Mouse (Mus musculus) midbrain, embryonic 10.5 days (tissue): ENCODE data around the gene Steap1. TPM values are rescaled to one million over a fixed set of nuclear protein-coding genes. Genes with fewer than 3 reads are reported as not detected.

Experiments used
- polyA plus RNA-seq: library from polyadenylated mRNA; unstranded; fragments of >200 nt; fragmentation: Nextera tagmentation; extraction: Ambion mirVana; gene quantifications from 2 replicates; pipeline ENCODE4 v1.2.1, GENCODE M21; 2016

Gene Steap1
- polyA plus RNA-seq, 1 experiment from 2014 or later = 7.8 TPM

Other genes with a start within 250 kb of the Steap1 start
- 34.7 and 35.4 TPM in 2 replicates for gene Cldn12, start 234.4 kb downstream of the Steap1 start, polyA plus RNA-seq
- 34.2 and 34.7 TPM in 2 replicates for gene Gtpbp10, start 189.8 kb downstream of the Steap1 start, polyA plus RNA-seq
- gene Gm8773, start 175.5 kb downstream of the Steap1 start, polyA plus RNA-seq = 2.9 and 3.8 TPM in 2 replicates
- gene Cfap69, start 85.1 kb downstream of the Steap1 start, polyA plus RNA-seq = 4.1 and 5.5 TPM in 2 replicates
- gene Steap2, start 54.7 kb downstream of the Steap1 start, polyA plus RNA-seq = 6.9 and 8.3 TPM in 2 replicates